Mouse (Mus musculus): ENCODE measurements at regions not wholly inside any gene's neighbourhood (a gene's known extent, or its start where the extent isn't known, plus 50 kb on each side); places are given as distances from the start of the nearest gene placed in this dataset.

GRCm38 (mm10) chr13:44231868-44232715, 447.5 kb downstream of the Cd83 start:
- peaks cover 6% of the 10 kb centered on the region; the same call in 1 of the 2 replicates for H3K4me1 ChIP-seq (ENCODE audit: control insufficient read depth, insufficient read depth, low read length)
- WGBS, result 55% methylated on average over 18 of the region's 18 CpGs
- no peak overlapping the region for H3K4me3 ChIP-seq (ENCODE audit: low read length)
- no peak overlapping the region for H3K4me2 ChIP-seq (ENCODE audit: low read depth, low read length)
- H3K9me3 ChIP-seq (ENCODE audit: control insufficient read depth, low read length), result no peaks in the 10 kb centered on the region
- no peak overlapping the region for H3K27ac ChIP-seq (ENCODE audit: low read length)
- no peak overlapping the region for H3K9ac ChIP-seq (ENCODE audit: low read depth, low read length)
- ATAC-seq, result no peak
- H3K36me3 ChIP-seq (ENCODE audit: control insufficient read depth, insufficient read depth, low read length), result no peaks in the 10 kb centered on the region
- no peaks in the 10 kb centered on the region for H3K27me3 ChIP-seq (replicated peaks; ENCODE audit: control insufficient read depth, insufficient read depth, low read length)

- no peaks in the 10 kb centered on the region for H3K27me3 ChIP-seq (replicated peaks; ENCODE audit: control insufficient read depth, insufficient read depth, low read length)
- no peak overlapping the region for H3K27ac ChIP-seq (ENCODE audit: low read length)
- no peak overlapping the region for H3K4me3 ChIP-seq (ENCODE audit: low read length)
- no peak overlapping the region for H3K9ac ChIP-seq (ENCODE audit: low read depth, low read length)
- no peaks in the 10 kb centered on the region for H3K9me3 ChIP-seq (ENCODE audit: control insufficient read depth, low read length)
- ATAC-seq, result no peak
- no peaks in the 10 kb centered on the region for H3K36me3 ChIP-seq (ENCODE audit: control insufficient read depth, insufficient read depth, low read length)
- peaks cover 6% of the 10 kb centered on the region; the same call in 1 of the 2 replicates for H3K4me1 ChIP-seq (ENCODE audit: control insufficient read depth, insufficient read depth, low read length)
- no peak overlapping the region for H3K4me2 ChIP-seq (ENCODE audit: low read depth, low read length)
- WGBS, result 70% methylated on average over 6 of the region's 6 CpGs
Observed at GRCm38 (mm10) chr13:44232716-44233051, 448.1 kb downstream of the Cd83 start.

DNA sequence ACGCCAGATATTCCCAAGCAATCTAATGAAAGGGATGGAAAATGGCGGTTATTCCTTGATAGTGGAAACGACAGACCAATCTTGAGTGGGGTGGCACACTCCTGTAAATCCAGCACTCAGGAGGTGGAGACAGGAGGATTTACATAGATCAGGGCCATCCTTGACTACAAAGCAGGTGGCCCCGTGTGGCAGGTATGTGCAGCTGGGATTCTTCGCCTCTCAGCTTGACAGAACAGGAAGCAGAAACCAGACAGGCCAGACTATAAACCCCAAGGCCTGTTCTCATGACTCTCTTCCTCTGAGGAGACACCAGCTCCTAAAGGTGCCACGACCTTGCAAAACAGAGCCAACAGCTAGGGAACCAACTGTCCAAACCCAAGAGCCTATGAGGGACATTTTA, 449.7 kb downstream of the Cd83 start:
- Histone ChIP-seq H3K4me3 (ENCODE audit: low read length) (no peak overlapping the region), H3K4me1 (ENCODE audit: control insufficient read depth, insufficient read depth, low read length) (peaks cover 3% of the 10 kb centered on the region; the same call in 1 of the 2 replicates), H3K9ac (ENCODE audit: low read depth, low read length) (no peak overlapping the region), H3K4me2 (ENCODE audit: low read depth, low read length) (no peak overlapping the region), H3K27ac (ENCODE audit: low read length) (no peak overlapping the region), H3K36me3 (ENCODE audit: control insufficient read depth, insufficient read depth, low read length) (no peaks in the 10 kb centered on the region), H3K9me3 (ENCODE audit: control insufficient read depth, low read length) (no peaks in the 10 kb centered on the region), H3K27me3 (replicated peaks; ENCODE audit: control insufficient read depth, insufficient read depth, low read length) (no peaks in the 10 kb centered on the region)
- WGBS, result 82% methylated on average over 6 of the region's 6 CpGs
- ATAC-seq, result no peak

- H3K27ac ChIP-seq (ENCODE audit: low read length), result no peak overlapping the region
Observed at GRCm38 (mm10) chr13:44235236-44235635, 450.7 kb downstream of the Cd83 start.

GRCm38 (mm10) chr13:44235941-44236340, 451.4 kb downstream of the Cd83 start:
- H3K4me3 ChIP-seq (ENCODE audit: low read length), result no peak overlapping the region
- no peak overlapping the region for H3K9ac ChIP-seq (ENCODE audit: low read depth, low read length)
- no peaks in the 10 kb centered on the region for H3K9me3 ChIP-seq (ENCODE audit: control insufficient read depth, low read length)
- peaks cover 3% of the 10 kb centered on the region; the same call in 1 of the 2 replicates for H3K4me1 ChIP-seq (ENCODE audit: control insufficient read depth, insufficient read depth, low read length)
- no peaks in the 10 kb centered on the region for H3K27me3 ChIP-seq (replicated peaks; ENCODE audit: control insufficient read depth, insufficient read depth, low read length)
- H3K36me3 ChIP-seq (ENCODE audit: control insufficient read depth, insufficient read depth, low read length), result no peaks in the 10 kb centered on the region
- no peak overlapping the region for H3K27ac ChIP-seq (ENCODE audit: low read length)
- no peak overlapping the region for H3K4me2 ChIP-seq (ENCODE audit: low read depth, low read length)
- ATAC-seq, result no peak
- 70% methylated on average over 2 of the region's 2 CpGs for WGBS

More at GRCm38 (mm10) chr13:44235236-44235635, 450.7 kb downstream of the Cd83 start:
- H3K9ac ChIP-seq (ENCODE audit: low read depth, low read length), result no peak overlapping the region
- H3K9me3 ChIP-seq (ENCODE audit: control insufficient read depth, low read length), result no peaks in the 10 kb centered on the region
- peaks cover 3% of the 10 kb centered on the region; the same call in 1 of the 2 replicates for H3K4me1 ChIP-seq (ENCODE audit: control insufficient read depth, insufficient read depth, low read length)
- H3K4me2 ChIP-seq (ENCODE audit: low read depth, low read length), result no peak overlapping the region
- ATAC-seq, result no peak
- 70% methylated on average over 5 of the region's 5 CpGs for WGBS
- H3K36me3 ChIP-seq (ENCODE audit: control insufficient read depth, insufficient read depth, low read length), result no peaks in the 10 kb centered on the region
- H3K27me3 ChIP-seq (replicated peaks; ENCODE audit: control insufficient read depth, insufficient read depth, low read length), result no peaks in the 10 kb centered on the region
- no peak overlapping the region for H3K4me3 ChIP-seq (ENCODE audit: low read length)

- Histone ChIP-seq H3K4me1 (ENCODE audit: control insufficient read depth, insufficient read depth, low read length) (peaks cover 3% of the 10 kb centered on the region; the same call in 1 of the 2 replicates), H3K4me2 (ENCODE audit: low read depth, low read length) (no peak overlapping the region), H3K9ac (ENCODE audit: low read depth, low read length) (no peak overlapping the region), H3K27ac (ENCODE audit: low read length) (no peak overlapping the region), H3K36me3 (ENCODE audit: control insufficient read depth, insufficient read depth, low read length) (no peaks in the 10 kb centered on the region), H3K9me3 (ENCODE audit: control insufficient read depth, low read length) (no peaks in the 10 kb centered on the region), H3K27me3 (replicated peaks; ENCODE audit: control insufficient read depth, insufficient read depth, low read length) (no peaks in the 10 kb centered on the region), H3K4me3 (ENCODE audit: low read length) (no peak overlapping the region)
- 41% methylated on average over 11 of the region's 11 CpGs for WGBS
- peak; percentile 38; the same call in 1 of the 2 replicates for ATAC-seq
Observed at GRCm38 (mm10) chr13:44238308-44238707, 453.7 kb downstream of the Cd83 start.

- 93% methylated on average over 6 of the region's 6 CpGs for WGBS
Observed at GRCm38 (mm10) chr13:44243211-44243610, 458.6 kb downstream of the Cd83 start.

DNA sequence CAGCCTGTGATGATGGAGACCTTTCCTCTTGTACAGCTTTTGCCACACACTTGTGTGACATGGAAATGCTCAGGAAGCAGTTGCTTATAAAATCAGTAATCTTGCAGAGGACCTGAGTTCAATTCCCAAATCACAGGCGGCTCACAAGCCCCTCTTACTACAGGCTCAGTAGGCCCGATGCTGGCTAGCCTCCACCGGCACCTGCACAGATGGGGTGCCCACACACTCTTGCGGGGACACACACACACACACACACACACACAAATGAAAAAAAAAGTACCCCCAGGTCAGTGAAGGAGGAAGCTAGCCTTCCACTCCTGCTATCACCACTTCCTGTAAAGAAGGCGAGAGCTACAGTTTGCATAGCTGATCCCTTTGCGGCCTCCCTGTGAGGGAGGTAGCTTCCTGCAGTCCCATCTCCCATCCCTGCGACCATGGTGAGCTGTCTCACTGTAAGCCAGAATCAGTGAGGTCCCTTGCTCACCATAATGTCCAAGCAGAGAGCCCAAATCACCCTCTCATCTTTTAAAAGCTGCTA, 462.2 kb downstream of the Cd83 start:
- Histone ChIP-seq H3K4me2 (ENCODE audit: low read depth, low read length) (no peak overlapping the region), H3K9me3 (ENCODE audit: control insufficient read depth, low read length) (no peaks in the 10 kb centered on the region), H3K4me1 (ENCODE audit: control insufficient read depth, insufficient read depth, low read length) (peaks cover 4% of the 10 kb centered on the region; the same call in 1 of the 2 replicates), H3K9ac (ENCODE audit: low read depth, low read length) (no peak overlapping the region), H3K27me3 (replicated peaks; ENCODE audit: control insufficient read depth, insufficient read depth, low read length) (no peaks in the 10 kb centered on the region), H3K4me3 (ENCODE audit: low read length) (no peak overlapping the region), H3K27ac (ENCODE audit: low read length) (no peak overlapping the region), H3K36me3 (ENCODE audit: control insufficient read depth, insufficient read depth, low read length) (no peaks in the 10 kb centered on the region)
- 79% methylated on average over 7 of the region's 7 CpGs for WGBS
- ATAC-seq, result no peak

More at GRCm38 (mm10) chr13:44243211-44243610, 458.6 kb downstream of the Cd83 start:
- no peak overlapping the region for H3K9ac ChIP-seq (ENCODE audit: low read depth, low read length)
- no peaks in the 10 kb centered on the region for H3K9me3 ChIP-seq (ENCODE audit: control insufficient read depth, low read length)
- no peak overlapping the region for H3K4me2 ChIP-seq (ENCODE audit: low read depth, low read length)
- H3K4me1 ChIP-seq (ENCODE audit: control insufficient read depth, insufficient read depth, low read length), result peaks cover 4% of the 10 kb centered on the region; the same call in 1 of the 2 replicates
- no peak overlapping the region for H3K27ac ChIP-seq (ENCODE audit: low read length)
- H3K27me3 ChIP-seq (replicated peaks; ENCODE audit: control insufficient read depth, insufficient read depth, low read length), result no peaks in the 10 kb centered on the region
- H3K36me3 ChIP-seq (ENCODE audit: control insufficient read depth, insufficient read depth, low read length), result no peaks in the 10 kb centered on the region
- ATAC-seq, result no peak
- no peak overlapping the region for H3K4me3 ChIP-seq (ENCODE audit: low read length)

DNA sequence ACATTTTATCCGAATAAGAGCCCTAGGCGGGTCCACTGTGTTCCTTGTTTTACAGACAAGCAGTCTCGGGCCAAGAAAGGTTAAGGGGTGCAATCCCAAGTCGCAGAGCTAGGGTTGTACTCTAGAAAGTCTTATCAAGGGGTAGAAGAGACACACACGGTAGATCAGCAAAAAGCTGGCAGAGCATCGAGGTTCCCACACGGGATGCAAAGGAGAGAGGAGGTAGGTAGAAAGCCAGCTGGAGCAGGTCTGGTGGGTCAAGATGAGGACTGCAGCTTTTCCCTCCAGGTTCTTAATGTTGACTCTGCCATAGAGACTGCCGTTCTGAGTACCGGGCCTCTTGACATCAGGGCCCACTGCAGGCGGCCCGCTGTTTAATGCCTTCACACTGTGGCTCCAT, 463.3 kb downstream of the Cd83 start:
- 58% methylated on average over 11 of the region's 11 CpGs for WGBS
- ATAC-seq, result 0 out of 2 replicates have a peak, but pooled peaks have one; percentile 31
- no peak overlapping the region for H3K4me2 ChIP-seq (ENCODE audit: low read depth, low read length)

More for the DNA sequence above, 463.3 kb downstream of the Cd83 start:
- H3K27me3 ChIP-seq (replicated peaks; ENCODE audit: control insufficient read depth, insufficient read depth, low read length), result no peaks in the 10 kb centered on the region
- H3K4me1 ChIP-seq (ENCODE audit: control insufficient read depth, insufficient read depth, low read length), result peaks cover 4% of the 10 kb centered on the region; the same call in 1 of the 2 replicates
- H3K9me3 ChIP-seq (ENCODE audit: control insufficient read depth, low read length), result no peaks in the 10 kb centered on the region
- no peak overlapping the region for H3K4me3 ChIP-seq (ENCODE audit: low read length)
- H3K9ac ChIP-seq (ENCODE audit: low read depth, low read length), result no peak overlapping the region
- no peaks in the 10 kb centered on the region for H3K36me3 ChIP-seq (ENCODE audit: control insufficient read depth, insufficient read depth, low read length)
- 0 out of 2 replicates have a peak overlapping the region, but pooled peaks have one; percentile 33 for H3K27ac ChIP-seq (ENCODE audit: low read length)

Data from intestine, embryonic 16.5 days (tissue).